Mouse (Mus musculus) midbrain, embryonic 16.5 days (tissue): ENCODE results near the gene Mybphl. TPM values are rescaled to one million over a fixed set of nuclear protein-coding genes. Genes with fewer than 3 reads are reported as not detected.
A peak's percentile ranks its signal among the peaks of the same experiment; 100 is the strongest.

Experiments used
- ATAC-seq: fragments of 200-750 bp; cut with Nextera tagmentation; 2 replicates; pipeline ENCODE4 v1.8.0; 2017; ENCODE audit warnings: moderate TSS enrichment
- H3K27ac ChIP-seq: fragments of 300-500 bp; sonication (generic); 2 replicates; pipeline ENCODE4 v1.5.1; 2014; ENCODE audit warnings: mild to moderate bottlenecking, low read length, mixed read lengths
- H3K27me3 ChIP-seq: fragments of 300-500 bp; sonication (generic); 2 replicates; pipeline ENCODE4 v1.6.1; 2014; ENCODE audit warnings: low read depth, low read length, mixed read lengths; ENCODE audit not compliant: control insufficient read depth, insufficient read depth
- H3K36me3 ChIP-seq: fragments of 300-500 bp; sonication (generic); 2 replicates; pipeline ENCODE4 v1.6.1; 2014; ENCODE audit warnings: mild to moderate bottlenecking, low read length, moderate library complexity, mixed read lengths; ENCODE audit not compliant: control insufficient read depth, insufficient read depth
- H3K4me1 ChIP-seq: fragments of 300-500 bp; sonication (generic); 2 replicates; pipeline ENCODE4 v1.6.1; 2014; ENCODE audit warnings: mild to moderate bottlenecking, low read length, mixed read lengths; ENCODE audit not compliant: control insufficient read depth, insufficient read depth
- H3K4me2 ChIP-seq: fragments of 300-500 bp; sonication (generic); 2 replicates; pipeline ENCODE4 v1.6.1; 2014; ENCODE audit warnings: mild to moderate bottlenecking, low read length, mixed read lengths
- H3K4me3 ChIP-seq: fragments of 300-500 bp; sonication (generic); 2 replicates; pipeline ENCODE4 v1.5.1; 2014; ENCODE audit warnings: low read depth, mild to moderate bottlenecking, low read length, moderate library complexity, mixed read lengths
- H3K9ac ChIP-seq: fragments of 300-500 bp; sonication (generic); 2 replicates; pipeline ENCODE4 v1.6.1; 2014; ENCODE audit warnings: low read depth, low read length, mixed read lengths
- H3K9me3 ChIP-seq: fragments of 300-500 bp; sonication (generic); replicated peaks from 2 replicates; pipeline ENCODE4 v1.6.1; 2014; ENCODE audit warnings: mild to moderate bottlenecking, low read length, mixed read lengths; ENCODE audit not compliant: control insufficient read depth, poor library complexity, severe bottlenecking
- WGBS: fragments of 180-500 bp; shearing (Covaris S2); extraction: QIAGEN DNeasy Blood & Tissue Kit; methylation state at CpG from one replicate; pipeline ENCODE4 v1.1.7; 2014; 5-methylcytosine and 5-hydroxymethylcytosine counted together
- polyA plus RNA-seq: library from polyadenylated mRNA; unstranded; fragments of >200 nt; fragmentation: Nextera tagmentation; extraction: Ambion mirVana; gene quantifications from 2 replicates; pipeline ENCODE4 v1.2.1, GENCODE M21; 2015

Mybphl gene
- polyA plus RNA-seq, 1 experiment from 2014 or later: not detected

- Histone ChIP-seq H3K36me3 (peaks cover 32% of the 10 kb centered on the region), H3K4me3 (no peak overlapping the region), H3K9me3 (no peaks in the 10 kb centered on the region), H3K27ac (no peak overlapping the region), H3K9ac (no peak overlapping the region), H3K27me3 (no peaks in the 10 kb centered on the region), H3K4me1 (peaks cover 4% of the 10 kb centered on the region; the same call in 1 of the 2 replicates), H3K4me2 (no peak overlapping the region)
- 82% methylated on average over 6 of the region's 6 CpGs for WGBS
- ATAC-seq: no peak
Measured at GRCm38 (mm10) chr3:108358445-108358844, 6.3 kb upstream of the Mybphl start.

DNA sequence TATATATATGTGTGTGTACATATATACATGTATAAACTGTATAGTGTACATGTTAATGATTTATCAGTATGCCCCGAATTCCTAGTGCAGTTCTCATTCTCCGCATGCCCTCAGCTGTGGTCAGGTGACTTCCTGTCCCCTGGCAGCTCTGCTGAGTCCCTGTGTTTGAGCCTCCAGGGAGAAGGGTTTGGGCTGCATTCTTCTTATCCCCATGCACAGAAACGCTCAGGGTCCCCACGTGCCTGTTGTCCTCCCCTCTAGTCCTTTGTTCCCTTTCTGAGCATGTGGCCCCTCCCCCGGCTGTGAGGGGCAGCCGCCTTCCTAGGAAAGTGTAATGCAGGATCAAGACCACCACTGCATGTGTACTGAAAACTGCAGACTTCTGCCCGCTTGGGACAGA, 3.8 kb upstream of the Mybphl start:
- H3K36me3 ChIP-seq: peaks cover 10% of the 10 kb centered on the region
- no peak overlapping the region for H3K4me3 ChIP-seq
- H3K4me2 ChIP-seq: no peak overlapping the region
- 9% methylated on average over 7 of the region's 7 CpGs for WGBS
- H3K27ac ChIP-seq: no peak overlapping the region
- peaks cover 4% of the 10 kb centered on the region; the same call in 1 of the 2 replicates for H3K4me1 ChIP-seq
- H3K9me3 ChIP-seq: no peaks in the 10 kb centered on the region
- no peaks in the 10 kb centered on the region for H3K27me3 ChIP-seq
- ATAC-seq: no peak; the same call in 1 of the 2 replicates
- no peak overlapping the region; the same call in 1 of the 2 replicates for H3K9ac ChIP-seq

- WGBS: 68% methylated on average over 3 of the region's 3 CpGs
- no peak overlapping the region for H3K9ac ChIP-seq
- H3K27ac ChIP-seq: no peak overlapping the region
- no peak overlapping the region for H3K4me3 ChIP-seq
- ATAC-seq: 0 out of 2 replicates have a peak, but pooled peaks have one; percentile 22
- no peaks in the 10 kb centered on the region for H3K9me3 ChIP-seq
- H3K36me3 ChIP-seq: no peaks in the 10 kb centered on the region
- H3K4me1 ChIP-seq: peaks cover 4% of the 10 kb centered on the region; the same call in 1 of the 2 replicates
- no peaks in the 10 kb centered on the region for H3K27me3 ChIP-seq
- no peak overlapping the region for H3K4me2 ChIP-seq
Measured at GRCm38 (mm10) chr3:108363626-108364025, 1.1 kb upstream of the Mybphl start.

DNA sequence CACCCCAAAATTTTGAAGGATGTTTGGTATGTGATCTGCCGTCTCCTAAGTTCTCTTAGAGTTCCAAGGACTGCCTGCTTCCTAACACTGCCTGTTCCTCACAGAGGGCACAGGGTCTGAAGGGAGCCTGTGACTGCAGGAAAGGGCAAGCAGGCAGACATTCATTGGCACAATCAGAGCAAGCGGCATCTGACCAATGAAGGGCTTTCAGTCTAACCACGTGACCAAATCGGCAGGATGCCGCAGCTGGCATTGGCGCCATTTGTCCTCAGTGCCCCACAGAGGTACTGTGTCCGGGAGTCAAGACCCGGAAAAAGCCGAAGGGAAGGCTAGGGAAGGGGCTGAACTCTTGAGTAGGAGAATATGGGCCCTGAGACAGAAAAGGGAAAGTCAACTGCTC, 2.5 kb downstream of the Mybphl start:
- no peaks in the 10 kb centered on the region for H3K9me3 ChIP-seq
- H3K9ac ChIP-seq: no peak overlapping the region
- ATAC-seq: no peak
- H3K4me2 ChIP-seq: peak overlapping the region; percentile 34
- no peaks in the 10 kb centered on the region; the same call in 1 of the 2 replicates for H3K4me1 ChIP-seq
- no peaks in the 10 kb centered on the region for H3K36me3 ChIP-seq
- H3K4me3 ChIP-seq: peak overlapping the region; percentile 15; the same call in 1 of the 2 replicates
- H3K27ac ChIP-seq: no peak overlapping the region; the same call in 1 of the 2 replicates
- H3K27me3 ChIP-seq: no peaks in the 10 kb centered on the region
- 53% methylated on average over 9 of the region's 9 CpGs for WGBS

GRCm38 (mm10) chr3:108367828-108368227, 3.1 kb downstream of the Mybphl start:
- H3K4me2 ChIP-seq: no peak overlapping the region

GRCm38 (mm10) chr3:108368721-108369120, 4.0 kb downstream of the Mybphl start:
- H3K4me1 ChIP-seq: no peaks in the 10 kb centered on the region; the same call in 1 of the 2 replicates
- no peak for ATAC-seq
- H3K4me2 ChIP-seq: no peak overlapping the region
- H3K36me3 ChIP-seq: no peaks in the 10 kb centered on the region
- no peak overlapping the region for H3K9ac ChIP-seq
- H3K4me3 ChIP-seq: no peak overlapping the region
- WGBS: 85% methylated on average over 5 of the region's 5 CpGs
- no peak overlapping the region for H3K27ac ChIP-seq
- no peaks in the 10 kb centered on the region for H3K27me3 ChIP-seq
- H3K9me3 ChIP-seq: no peaks in the 10 kb centered on the region

More at GRCm38 (mm10) chr3:108367828-108368227, 3.1 kb downstream of the Mybphl start:
- H3K27ac ChIP-seq: no peak overlapping the region
- no peaks in the 10 kb centered on the region; the same call in 1 of the 2 replicates for H3K4me1 ChIP-seq
- H3K27me3 ChIP-seq: no peaks in the 10 kb centered on the region
- no peak overlapping the region for H3K9ac ChIP-seq
- no peaks in the 10 kb centered on the region for H3K36me3 ChIP-seq
- H3K9me3 ChIP-seq: no peaks in the 10 kb centered on the region
- WGBS: 74% methylated on average over 3 of the region's 3 CpGs
- ATAC-seq: no peak
- no peak overlapping the region for H3K4me3 ChIP-seq

DNA sequence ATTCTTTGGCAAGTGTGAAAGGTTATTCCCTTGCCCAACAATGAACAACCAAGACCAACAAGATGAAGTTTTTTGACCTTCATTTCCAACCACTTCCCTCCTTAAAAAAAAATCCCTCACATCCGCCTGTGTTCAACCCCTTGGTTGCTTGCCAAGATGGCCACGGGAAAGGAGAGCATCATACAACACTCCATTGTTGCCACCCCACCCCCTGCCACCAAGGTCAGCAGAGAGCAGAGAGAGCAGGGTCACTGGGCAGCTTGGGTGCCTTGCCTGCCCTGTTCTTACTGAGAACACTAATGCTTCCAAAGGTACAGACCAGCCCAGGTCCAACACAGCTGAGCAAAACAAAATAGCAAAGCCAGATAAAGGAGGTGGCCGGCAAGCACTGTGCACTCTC, 7.6 kb downstream of the Mybphl start:
- ATAC-seq: no peak
- H3K4me2 ChIP-seq: no peak overlapping the region
- H3K27me3 ChIP-seq: no peaks in the 10 kb centered on the region
- H3K36me3 ChIP-seq: no peaks in the 10 kb centered on the region
- no peak overlapping the region for H3K9ac ChIP-seq
- H3K9me3 ChIP-seq: no peaks in the 10 kb centered on the region
- WGBS: 66% methylated on average over 3 of the region's 3 CpGs
- no peak overlapping the region for H3K27ac ChIP-seq
- no peaks in the 10 kb centered on the region for H3K4me1 ChIP-seq
- H3K4me3 ChIP-seq: no peak overlapping the region

DNA sequence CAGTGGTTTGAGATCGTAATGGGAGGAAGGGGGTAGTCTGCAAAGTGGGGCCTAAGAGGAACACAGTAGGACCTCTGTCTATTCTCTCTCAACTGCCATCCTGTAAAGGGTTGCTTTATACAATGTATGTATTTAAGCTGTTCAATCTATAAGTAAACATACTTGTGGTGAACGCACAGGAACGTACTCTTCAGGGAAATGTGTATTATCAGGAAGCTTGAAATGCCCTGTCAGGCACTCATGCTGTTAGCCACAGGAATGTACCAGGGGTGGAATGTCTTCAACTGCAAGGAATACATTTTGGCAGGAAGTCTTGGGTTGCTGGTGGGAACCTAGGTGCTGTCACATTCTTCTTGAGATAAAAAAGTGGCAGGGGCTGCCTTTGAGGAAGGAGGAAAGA, 8.0 kb downstream of the Mybphl start:
- H3K4me3 ChIP-seq: no peak overlapping the region
- H3K4me1 ChIP-seq: no peaks in the 10 kb centered on the region
- no peak for ATAC-seq
- WGBS: 90% methylated on average over 3 of the region's 3 CpGs
- H3K9ac ChIP-seq: no peak overlapping the region
- H3K27ac ChIP-seq: no peak overlapping the region
- H3K36me3 ChIP-seq: no peaks in the 10 kb centered on the region
- no peaks in the 10 kb centered on the region for H3K9me3 ChIP-seq
- no peaks in the 10 kb centered on the region for H3K27me3 ChIP-seq
- no peak overlapping the region for H3K4me2 ChIP-seq

GRCm38 (mm10) chr3:108378875-108379663, 14.4 kb downstream of the Mybphl start:
- no peaks in the 10 kb centered on the region for H3K36me3 ChIP-seq
- H3K4me1 ChIP-seq: peaks cover 7% of the 10 kb centered on the region
- 74% methylated on average over 7 of the region's 7 CpGs for WGBS
- H3K4me2 ChIP-seq: no peak overlapping the region
- no peaks in the 10 kb centered on the region for H3K9me3 ChIP-seq
- H3K4me3 ChIP-seq: no peak overlapping the region
- no peak overlapping the region for H3K9ac ChIP-seq
- ATAC-seq: no peak
- H3K27ac ChIP-seq: no peak overlapping the region
- H3K27me3 ChIP-seq: no peaks in the 10 kb centered on the region
